Comparison of ENCODE assay signal across 23 mouse cellular contexts in genomic region chr7:115328300-115328699, GRCm38 (mm10).
"Had no signal": no experiment of that assay in that cellular context is flagged by ENCODE, and none has a peak within 500 bp of the region (broad histone marks: within the 10 kb centered on the region; RNA-seq: fewer than 3 reads in every experiment).

No protein-coding gene starts in this region.

- ATAC-seq: intestine, embryonic 15.5 days; lung, postnatal 0 days; midbrain, embryonic 13.5 days; midbrain, embryonic 16.5 days had no signal

- H3K9me3 ChIP-seq: intestine, embryonic 15.5 days; megakaryocyte, embryonic 14.5 days; midbrain, embryonic 10.5 days; midbrain, embryonic 13.5 days; neural tube, embryonic 13.5 days; stomach, embryonic 15.5 days had no signal

- H3K27me3 ChIP-seq: intestine, embryonic 15.5 days; midbrain, embryonic 13.5 days; neural tube, embryonic 13.5 days; stomach, embryonic 15.5 days had no signal

- H3K4me2 ChIP-seq: intestine, embryonic 15.5 days; liver, embryonic 11.5 days; lung, embryonic 14.5 days; midbrain, embryonic 13.5 days; neural tube, embryonic 13.5 days; stomach, embryonic 15.5 days had no signal

- H3K4me1 ChIP-seq: intestine, embryonic 15.5 days; megakaryocyte, embryonic 14.5 days; neural tube, embryonic 13.5 days; stomach, embryonic 15.5 days had no signal

- DNase-seq: kidney, adult 18-20 months; kidney, adult 9 months; kidney, postnatal 14 days; layer of hippocampus, postnatal 36 days; lung, embryonic 14.5 days; retina, postnatal 1 day; right cerebral cortex, postnatal 25 days; spleen, adult 18-20 months; thymus, adult 2 months; thymus, postnatal 14 days; thymus, postnatal 4 days had no signal

- H3K9ac ChIP-seq: intestine, embryonic 15.5 days; liver, embryonic 14.5 days; lung, embryonic 14.5 days; midbrain, embryonic 13.5 days; neural tube, embryonic 13.5 days; stomach, embryonic 15.5 days had no signal

- H3K4me3 ChIP-seq: intestine, embryonic 15.5 days; left cerebral cortex, adult 2 months; megakaryocyte, embryonic 14.5 days; midbrain, embryonic 10.5 days; midbrain, embryonic 13.5 days; myocyte; neural tube, embryonic 13.5 days; stomach, embryonic 15.5 days had no signal

- H3K36me3 ChIP-seq: intestine, embryonic 15.5 days; midbrain, embryonic 10.5 days; midbrain, embryonic 13.5 days; neural tube, embryonic 13.5 days; stomach, embryonic 15.5 days had no signal

- H3K27ac ChIP-seq: intestine, embryonic 15.5 days; left cerebral cortex, adult 2 months; liver, embryonic 14.5 days; midbrain, embryonic 10.5 days; midbrain, embryonic 13.5 days; neural tube, embryonic 13.5 days; stomach, embryonic 15.5 days had no signal
